Mouse (Mus musculus) megakaryocyte, embryonic 14.5 days (primary cell): ENCODE measurements at regions not wholly inside any gene's neighbourhood (a gene's known extent, or its start where the extent isn't known, plus 50 kb on each side); places are given as distances from the start of the nearest gene placed in this dataset.

ENCODE experiments used
- FLI1 ChIP-seq: IDR thresholded peaks from 2 replicates; pipeline ENCODE4 v1.6.1; 2012; ENCODE audit warnings: low read length, inconsistent platforms, mixed read lengths
- GATA1 ChIP-seq: IDR thresholded peaks from 3 replicates; pipeline ENCODE4 v1.6.1; 2012; ENCODE audit warnings: mixed read lengths, low read length, inconsistent platforms, borderline replicate concordance

- TF ChIP-seq GATA1, result no peak
- no peak for TF ChIP-seq FLI1
Measured at GRCm38 (mm10) chr1:119217387-119217786, 164.0 kb upstream of the Gli2 start.
